Mouse (Mus musculus): Measurements from ENCODE around the gene Rnf7. TPM values are rescaled to one million over a fixed set of nuclear protein-coding genes. Genes with fewer than 3 reads are reported as not detected.
A peak's percentile ranks its signal among the peaks of the same experiment; 100 is the strongest.
"Not testable (repeated sequence)": the region's sequence is repeated elsewhere in the genome, so short reads cannot be mapped to it uniquely, and the experiment has no call there.

Gene Rnf7
- 10 to 100 TPM; 63.8 to 71.8 TPM for total RNA-seq (2021)
- long read RNA-seq, experiment 1, transcript Rnf7-201 (3 exons, 1,232 nt), result major isoform, 51 of 57 reads
- long read RNA-seq, experiment 1, partial matches to known transcripts, result 0 of 57 reads
- long read RNA-seq, experiment 1, other reads (novel, unspliced or antisense), result 4 of 57 reads
- long read RNA-seq, experiment 2, transcript Rnf7-201 (3 exons, 1,232 nt), result major isoform, 48 of 48 reads
- long read RNA-seq, experiment 2, partial matches to known transcripts, result 0 of 48 reads
- long read RNA-seq, experiment 2, other reads (novel, unspliced or antisense), result 0 of 48 reads

DNA sequence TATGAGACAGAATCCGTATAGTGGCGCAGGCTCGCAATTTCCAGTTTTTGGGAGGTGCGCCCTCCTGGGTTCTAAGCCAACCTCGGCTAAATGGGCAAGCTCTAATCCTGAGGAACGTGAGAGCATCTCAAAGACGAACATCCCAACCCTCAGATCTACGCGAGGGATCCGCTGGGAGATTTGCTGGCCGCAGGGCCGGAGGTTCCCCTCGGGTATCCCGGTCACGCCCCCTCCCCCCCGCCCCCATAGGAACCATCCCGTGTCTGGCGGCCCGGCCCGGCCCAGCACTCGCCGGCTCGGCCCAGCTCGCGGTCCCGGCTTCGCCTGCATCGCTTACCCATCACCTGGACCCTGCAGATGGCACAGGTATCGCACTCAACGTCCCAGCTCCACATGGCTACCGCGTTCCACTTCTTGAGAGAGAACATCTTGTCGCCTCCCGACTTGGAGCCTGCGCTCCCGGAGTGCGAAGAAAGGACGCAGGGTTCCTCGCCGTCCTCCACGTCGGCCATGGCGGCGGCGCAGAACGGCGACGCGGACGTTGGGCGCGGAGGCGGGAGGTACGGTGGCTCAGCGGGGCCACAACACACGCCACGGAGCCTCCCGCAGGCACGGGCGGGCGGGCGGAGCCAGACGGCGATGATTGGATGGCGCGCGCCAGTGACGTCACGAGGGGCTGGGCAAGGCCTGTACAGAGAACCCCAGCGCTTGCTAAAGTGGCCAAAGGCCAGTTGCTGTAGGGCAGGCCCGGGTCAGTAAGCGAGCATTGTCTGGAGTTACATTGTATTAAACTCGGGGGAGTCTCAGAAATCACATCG is at the start of gene Rnf7:
Gene Rnf7 (minus strand): TSS at position 605 of the 818 bp plus-strand sequence.
- DNase-seq (ENCODE audit: low spot score), result peak; percentile 98

DNA sequence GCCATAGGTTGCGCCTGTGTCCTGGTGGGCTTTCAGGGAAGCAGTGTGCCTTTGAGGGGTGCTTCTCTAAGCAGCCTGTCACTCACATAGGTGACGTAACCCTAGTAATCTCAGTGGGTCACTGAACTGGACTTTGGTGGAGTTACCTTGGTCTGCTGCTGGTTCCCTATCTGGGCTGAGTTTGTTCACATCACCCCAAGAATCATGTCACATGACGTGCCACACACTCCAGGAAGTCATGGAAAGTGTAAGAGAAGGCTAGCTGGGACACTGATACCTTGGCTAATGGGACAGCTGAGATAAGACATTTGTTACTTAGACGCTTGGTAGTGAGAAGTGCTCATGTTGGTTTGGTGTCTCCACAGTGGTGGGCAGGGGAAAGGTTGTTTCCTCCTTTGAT is 47.5 kb upstream of the Rnf7 start:
- DNase-seq (ENCODE audit: low spot score), result no peak

DNA sequence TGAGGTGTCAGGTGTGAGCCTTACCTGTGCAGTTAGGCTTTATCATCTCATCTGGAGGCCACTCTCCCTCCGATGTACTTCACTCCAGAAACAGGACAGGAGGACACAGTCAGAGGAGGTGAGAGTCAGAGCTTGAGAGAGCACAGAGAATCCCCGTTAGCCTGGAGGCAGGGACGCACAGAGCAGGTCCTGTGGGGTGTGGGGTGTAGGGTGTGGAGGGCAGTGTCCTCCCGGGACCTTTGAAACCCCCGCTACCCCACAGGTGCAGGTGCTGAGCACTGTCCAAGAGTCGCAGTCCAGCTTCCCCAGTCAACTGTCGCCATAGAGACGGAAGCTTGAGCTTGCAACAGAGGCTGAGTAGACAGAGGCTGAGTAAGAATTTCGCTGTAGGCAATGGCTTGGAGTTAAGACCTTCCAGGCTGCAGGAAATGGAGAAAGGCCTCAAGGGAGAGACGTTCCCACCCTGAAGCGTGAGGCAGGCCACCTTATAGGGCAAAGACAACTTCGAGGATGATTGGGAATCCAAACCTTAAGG is 46.6 kb upstream of the Rnf7 start, which contains the start of gene Gm28729:
Gene Gm28729 (minus strand): TSS at position 293 of the 535 bp plus-strand sequence.
- no peak for DNase-seq (ENCODE audit: low spot score)

DNA sequence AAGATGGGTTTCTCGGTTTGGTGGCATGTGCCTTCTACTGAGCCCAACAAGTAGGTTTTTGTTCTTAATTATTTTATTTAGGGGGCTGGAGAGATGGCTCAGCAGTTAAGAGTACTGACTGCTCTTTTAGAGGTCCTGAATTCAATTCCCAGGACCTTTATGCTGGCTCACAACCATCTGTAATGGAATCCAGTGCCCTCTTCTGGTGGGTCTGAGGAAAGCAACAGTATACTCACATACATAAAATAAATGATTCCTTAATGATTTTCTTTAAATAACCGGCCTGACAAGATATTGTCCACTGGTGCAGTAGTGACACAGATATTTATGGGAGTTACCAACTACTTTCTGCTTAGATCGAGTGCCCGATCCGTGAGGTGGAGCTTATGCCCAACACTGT is 44.7 kb upstream of the Rnf7 start:
- DNase-seq (ENCODE audit: low spot score), result no peak

DNA sequence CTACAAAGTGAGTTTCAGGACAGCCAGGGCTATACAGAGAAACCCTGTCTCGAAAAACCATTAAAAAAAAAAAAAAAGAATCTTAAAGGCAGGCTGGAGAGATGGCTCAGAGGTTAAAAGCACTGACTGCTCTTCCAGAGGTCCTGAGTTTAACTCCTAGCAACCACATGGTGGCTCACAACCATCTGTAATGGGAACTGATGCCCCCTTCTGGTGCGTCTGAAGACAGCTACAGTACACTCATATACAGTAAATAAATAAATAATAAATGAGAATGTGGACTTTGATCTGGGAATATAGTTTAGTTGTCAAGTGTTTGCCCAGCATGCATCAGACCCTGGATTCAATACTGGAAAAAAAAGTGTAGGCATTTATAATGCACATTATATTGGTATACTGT is 43.1 kb upstream of the Rnf7 start:
- not testable (repeated sequence) for DNase-seq (ENCODE audit: low spot score)

DNA sequence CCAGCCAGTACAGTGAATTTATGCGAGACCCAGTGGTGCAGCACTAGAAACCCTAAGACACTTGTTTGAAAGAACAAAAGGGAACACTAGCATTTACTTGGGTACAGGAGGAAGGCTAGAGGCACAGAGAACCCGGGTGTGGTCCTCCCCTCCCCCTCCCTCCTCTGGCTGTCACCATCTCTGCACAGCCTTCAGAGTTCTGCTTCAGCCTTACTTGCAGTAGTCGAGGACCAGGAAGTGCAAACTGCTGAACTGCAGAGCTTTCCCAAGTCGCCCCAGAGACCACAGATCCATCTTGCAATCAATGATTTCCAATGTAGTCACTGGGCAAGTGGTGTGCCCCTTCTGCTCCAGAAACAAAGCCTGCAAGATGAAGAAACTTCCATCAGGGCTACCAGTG is 39.0 kb upstream of the Rnf7 start:
- DNase-seq (ENCODE audit: low spot score), result no peak

DNA sequence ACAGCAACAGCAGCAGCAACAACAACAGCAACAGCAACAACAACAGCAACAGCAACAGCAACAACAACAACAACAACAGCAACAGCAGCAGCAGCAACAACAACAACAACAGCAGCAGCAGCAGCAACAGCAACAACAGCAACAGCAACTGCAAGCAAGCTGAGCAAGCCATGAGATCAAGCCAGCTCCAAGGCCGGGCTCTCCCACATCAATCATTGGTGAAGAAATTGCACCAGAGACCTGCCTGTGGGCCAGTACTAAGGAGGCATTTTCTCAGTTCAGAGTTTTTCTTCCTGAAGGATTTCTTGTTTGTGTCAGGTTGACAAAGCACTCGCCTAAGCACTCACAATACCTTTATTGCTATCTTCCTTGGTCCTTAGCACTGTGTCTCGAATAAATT is 38.3 kb upstream of the Rnf7 start:
- DNase-seq (ENCODE audit: low spot score), result no peak

DNA sequence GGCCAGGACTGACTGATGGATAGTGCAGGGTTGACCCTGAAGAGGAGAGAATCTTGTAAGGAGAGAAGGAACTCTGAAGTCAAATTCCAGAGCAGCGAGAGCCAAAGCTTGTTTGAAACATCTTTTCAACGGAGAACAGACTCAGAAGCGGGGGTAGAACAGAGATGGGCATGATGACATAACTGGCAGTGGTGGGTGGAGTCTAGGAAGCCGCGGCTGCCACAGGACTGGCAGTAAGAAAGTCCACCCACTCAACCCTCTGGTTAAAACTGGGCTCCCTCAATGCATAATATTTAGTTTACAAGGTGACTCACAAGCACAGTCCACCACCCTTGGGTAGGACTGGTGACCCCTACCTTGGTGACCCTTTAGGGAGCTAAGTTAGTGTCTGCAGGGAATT is 37.3 kb upstream of the Rnf7 start:
- no peak for DNase-seq (ENCODE audit: low spot score)

DNA sequence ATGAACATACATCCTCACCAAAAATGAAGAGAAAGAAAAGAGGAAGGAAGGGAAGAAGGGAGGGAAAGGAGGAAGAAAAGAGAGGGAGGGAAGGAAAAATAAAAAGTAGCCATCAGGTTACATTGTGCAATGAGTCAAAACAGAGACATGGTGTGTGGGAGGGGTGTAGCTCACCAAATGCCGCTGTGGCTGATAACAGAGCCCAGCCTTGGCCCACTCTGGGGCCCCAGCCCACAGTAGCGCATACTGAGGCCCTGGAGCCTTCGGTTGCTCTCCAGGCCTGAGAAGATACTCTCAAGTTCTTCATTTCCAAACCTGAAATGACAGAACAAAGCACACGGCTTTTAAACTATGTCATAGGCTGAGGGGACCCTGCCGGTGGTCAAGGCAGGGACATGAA is 35.8 kb upstream of the Rnf7 start:
- no peak for DNase-seq (ENCODE audit: low spot score)

DNA sequence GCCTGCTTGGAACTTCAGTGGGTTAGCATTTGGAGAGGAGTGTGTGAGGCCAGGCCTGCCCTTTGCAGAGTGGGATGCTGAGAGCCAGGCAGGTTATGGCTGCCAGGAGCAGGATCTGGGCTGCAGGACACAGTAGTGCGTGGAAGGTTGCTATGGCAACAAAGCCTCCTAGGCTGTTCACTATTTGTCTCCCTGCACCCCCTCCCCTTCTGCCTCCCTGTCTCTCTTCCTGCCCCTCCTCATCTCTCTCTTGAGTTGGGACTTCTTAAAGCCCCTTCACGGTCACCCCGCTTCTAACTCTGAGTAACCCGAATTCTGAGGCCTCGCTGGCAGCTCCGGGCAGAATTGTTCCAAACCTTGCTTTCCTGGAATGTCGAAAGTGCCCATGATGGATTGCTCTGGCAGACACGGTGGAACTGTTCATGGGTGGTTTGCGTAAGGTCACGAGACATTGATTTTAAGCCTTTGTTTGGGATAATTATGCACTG is 27.6 kb upstream of the Rnf7 start:
- no peak for DNase-seq (ENCODE audit: low spot score)

DNA sequence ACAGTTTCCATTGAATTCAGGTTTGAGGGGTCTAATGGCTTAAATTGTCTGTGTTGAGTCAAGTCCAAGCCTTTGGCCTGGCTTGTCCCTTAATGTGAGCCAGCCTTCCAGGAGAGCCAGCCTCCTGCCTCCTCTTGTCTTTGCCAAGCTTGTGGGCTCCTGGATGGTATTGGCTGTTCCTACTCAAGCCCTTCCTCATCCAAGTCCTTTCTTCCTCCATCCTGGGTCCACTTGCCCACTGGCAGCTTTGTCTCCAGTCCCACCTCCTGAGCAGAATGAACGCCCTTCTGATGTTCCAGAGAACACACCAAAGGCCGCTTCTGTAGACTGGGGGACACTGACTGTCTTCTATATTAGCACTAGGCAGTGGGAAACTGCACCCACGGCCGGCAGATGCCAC is 26.7 kb upstream of the Rnf7 start:
- no peak for DNase-seq (ENCODE audit: low spot score)

DNA sequence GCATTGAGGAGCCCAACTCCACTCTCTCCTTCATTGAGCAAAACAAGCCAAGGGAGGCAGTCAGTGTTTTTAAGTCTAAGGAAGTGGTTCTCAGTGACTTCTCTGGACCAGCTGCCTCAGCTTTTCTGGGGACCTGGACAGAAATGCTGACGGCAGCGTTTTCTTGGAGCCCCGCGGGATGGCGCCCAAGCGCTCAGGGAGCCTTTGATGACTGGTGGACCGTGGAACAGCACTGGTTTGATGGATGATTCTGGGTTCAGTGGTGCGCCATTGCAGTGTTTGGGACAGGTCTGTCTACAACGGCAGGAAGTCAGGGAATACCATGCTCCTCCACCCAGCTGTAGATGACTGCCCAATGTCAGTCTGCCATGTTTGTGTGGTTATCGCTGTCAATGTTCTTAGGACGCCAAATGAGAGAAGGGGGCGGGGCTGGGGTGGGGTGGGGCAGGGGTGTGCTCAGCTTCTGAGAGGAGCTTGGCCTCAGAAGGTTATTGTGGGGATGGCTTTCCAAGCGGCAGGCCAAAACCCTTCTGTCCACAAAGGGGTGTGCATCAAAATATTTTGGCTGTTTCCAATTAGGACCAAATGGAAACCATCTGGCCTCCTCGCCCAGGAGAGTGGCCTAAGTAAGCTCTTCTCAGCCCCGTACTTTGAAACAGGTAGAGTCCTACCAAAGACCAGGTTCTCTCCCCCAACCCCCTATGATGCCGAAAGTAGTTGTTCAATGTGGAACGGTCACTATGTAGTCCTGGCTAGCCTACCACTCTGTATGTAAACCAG is 25.8 kb upstream of the Rnf7 start:
- no peak for DNase-seq (ENCODE audit: low spot score)

DNA sequence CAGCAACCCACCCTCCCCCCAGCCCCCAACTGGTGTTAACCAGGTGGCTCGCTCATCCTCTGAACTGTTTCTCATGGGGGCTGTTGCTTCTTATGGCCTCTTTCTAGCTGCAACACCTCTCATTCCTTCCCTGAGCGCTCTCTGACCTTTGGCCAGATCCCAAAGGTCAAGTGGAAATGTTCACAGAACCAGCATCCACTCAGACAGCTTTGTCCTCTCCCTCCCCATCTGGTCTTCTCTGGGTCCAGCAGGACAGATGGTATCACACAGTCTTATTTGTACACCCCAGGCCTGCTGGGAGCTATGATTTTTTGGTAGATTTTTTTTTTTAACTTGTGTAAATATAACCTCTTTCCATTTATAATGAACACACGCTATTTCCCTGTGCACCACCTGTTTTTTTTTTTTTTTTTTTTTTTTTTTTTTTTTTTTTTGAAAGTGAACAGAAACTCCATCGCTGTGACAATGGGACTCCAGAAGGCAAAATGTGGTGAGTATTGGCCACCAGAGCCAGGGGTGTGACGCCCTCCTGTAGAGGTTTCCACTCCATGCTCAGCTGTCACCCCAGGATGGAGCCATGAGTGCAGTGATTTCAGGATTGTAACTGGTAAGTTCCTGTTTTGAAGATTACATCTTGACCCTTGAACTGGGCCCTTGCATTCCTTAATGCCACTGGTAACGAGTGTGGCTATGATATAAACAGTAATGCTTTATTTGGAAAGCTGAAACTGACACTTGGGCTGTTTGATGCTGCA is 24.6 kb upstream of the Rnf7 start:
- DNase-seq (ENCODE audit: low spot score), result no peak

DNA sequence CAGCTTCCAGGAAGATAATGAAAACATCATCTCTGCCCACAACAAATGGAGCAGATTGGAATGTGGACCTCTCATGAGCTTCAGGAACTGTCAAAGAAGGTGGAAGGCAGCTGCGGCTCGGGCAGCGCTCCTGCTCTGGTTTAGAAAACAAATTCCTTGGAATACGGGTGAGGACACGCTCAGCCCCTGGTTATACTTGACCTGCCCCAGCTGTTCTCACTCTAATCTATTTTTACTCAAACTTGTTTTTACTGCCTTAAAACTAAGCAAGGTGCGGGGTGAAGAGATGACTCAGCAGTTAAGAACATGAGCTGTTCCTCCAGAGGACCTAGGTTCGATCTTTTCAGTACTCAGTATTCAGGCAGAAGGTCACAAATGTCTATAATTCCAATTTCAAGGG is 22.7 kb upstream of the Rnf7 start:
- no peak for DNase-seq (ENCODE audit: low spot score)

DNA sequence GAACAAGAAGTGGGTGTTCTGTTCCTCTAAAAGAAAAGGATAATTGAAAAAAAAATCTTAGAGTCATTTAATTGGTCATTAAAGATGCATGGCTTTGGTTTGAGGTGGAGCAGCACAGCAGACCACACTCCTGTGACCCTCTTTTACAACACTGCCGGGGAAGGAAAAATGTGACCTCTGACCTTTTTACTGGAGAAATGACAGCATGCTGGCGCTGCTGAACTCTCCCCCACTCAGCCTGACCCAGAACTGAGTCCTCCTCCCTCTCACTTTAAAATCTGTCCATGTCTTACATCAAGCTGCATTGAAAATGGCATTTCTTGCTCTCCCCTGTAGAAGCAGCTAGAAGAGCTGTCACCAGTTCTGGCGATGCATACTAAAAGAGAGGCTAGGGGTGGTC is 14.7 kb upstream of the Rnf7 start:
- no peak for DNase-seq (ENCODE audit: low spot score)

DNA sequence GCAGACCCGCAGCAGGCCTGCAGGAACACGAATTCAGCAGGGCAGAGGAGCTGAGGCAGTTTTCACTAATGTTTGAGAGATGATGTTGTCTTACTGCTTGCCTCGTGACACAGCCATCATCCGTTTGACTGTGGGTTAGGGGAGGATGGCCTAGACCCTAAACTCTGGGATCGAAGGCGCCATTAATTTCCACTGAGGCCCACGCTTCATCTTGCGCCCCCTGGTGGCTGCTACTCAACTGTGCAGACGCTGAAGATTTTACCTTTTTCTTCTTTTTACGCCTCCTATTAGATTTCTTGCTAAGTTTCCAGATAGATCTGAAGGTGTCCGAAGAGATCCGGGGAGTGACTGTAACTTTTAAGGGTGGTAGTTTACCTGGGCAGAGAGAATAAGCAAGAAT is 13.3 kb upstream of the Rnf7 start:
- DNase-seq (ENCODE audit: low spot score), result peak; percentile 12

DNA sequence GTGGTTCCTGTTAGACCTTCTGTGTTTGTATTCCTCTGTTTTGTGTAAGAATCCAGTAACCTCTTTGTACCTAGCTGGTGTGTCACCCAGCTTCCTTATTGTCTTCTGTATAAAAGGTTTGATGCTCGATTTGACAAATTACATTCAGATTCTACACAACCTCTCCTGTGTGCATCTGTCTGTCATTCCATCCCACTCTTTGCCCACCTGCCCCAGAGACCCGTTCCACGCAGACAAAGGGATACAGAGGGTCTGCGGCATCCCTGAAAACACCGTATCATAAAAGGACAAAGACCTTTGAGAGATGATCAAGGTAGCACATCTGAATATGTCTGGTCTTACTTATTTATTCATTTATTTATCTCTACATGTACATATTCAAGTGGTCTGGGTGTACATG is 9.4 kb upstream of the Rnf7 start:
- not testable (repeated sequence) for DNase-seq (ENCODE audit: low spot score)

DNA sequence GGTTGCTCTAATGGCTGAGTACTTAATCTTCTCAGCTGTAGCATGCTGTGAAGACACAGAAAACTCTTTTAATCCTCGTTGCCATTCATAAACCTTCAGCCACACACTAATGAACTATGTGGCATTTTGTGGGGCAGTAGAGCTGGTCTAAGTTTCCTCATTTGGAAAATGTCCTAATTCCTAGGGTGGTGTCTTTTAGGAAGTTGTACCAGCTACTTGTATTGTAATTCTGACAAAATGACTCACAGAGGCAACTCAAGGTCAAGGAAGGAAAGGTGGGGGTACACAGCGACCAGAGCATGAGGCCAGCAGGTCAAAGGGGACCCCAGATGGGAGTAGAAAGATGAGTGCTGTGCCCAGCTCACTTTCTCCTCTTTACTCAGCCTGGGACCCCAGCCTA is 5.2 kb upstream of the Rnf7 start:
- no peak for DNase-seq (ENCODE audit: low spot score)

DNA sequence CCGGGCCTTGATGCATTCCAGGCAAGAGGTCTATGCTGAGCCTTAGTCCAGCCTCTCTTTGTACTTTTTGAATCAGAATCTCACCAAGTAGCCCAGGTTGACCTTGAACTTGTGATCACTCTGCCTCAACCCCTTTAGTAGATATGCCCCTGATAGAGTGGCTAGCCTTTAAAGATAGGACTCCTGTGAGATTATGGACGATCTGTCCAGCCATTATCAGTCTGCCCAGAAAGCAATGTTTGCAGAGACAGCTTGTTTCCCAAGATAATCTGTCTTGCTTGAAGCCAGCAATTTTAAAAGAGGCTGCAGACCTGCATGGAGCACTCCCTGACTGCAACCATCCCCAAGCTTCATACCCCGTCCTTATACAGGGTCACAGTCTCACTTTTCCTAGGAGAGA is 4.6 kb upstream of the Rnf7 start:
- no peak for DNase-seq (ENCODE audit: low spot score)

DNA sequence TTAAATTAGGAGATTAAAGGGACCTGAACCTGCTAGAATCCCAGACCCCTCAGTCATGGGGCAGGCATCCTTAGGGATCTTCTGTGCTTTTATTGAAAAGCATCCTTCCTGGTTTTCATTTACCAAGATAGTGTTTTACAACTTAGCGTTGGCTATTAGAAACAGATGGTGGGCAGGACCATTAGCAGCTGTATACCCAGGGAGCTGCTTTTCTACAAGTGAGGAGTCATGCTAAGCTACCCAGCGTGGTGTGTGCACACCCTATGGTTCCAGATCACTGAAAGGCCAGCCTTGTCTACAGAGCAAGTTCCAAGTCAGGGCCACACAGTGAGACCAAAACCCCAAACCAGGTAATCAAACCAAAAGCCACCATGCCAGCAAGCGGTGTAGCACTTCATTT is 6.1 kb downstream of the Rnf7 start:
- no peak for DNase-seq (ENCODE audit: low spot score)

DNA sequence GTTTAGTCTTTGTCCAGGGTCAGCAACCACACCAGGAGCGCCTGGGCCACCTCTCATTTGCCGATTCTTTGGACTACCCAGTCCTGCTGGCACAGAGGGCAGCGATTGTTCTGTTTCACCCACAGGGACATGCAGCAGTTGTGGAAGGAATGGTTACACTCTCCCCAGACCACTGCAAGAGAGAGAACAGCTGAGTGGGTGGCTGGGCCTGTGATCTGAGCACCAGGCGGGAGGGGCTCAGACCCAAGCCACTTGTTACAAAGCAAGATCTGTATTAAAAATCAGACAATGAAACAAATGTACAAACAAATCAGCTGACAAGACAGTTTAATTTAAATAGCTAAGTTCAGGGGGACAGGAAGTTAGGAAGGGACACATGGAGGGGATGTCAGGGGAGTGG is 6.8 kb downstream of the Rnf7 start:
- not testable (repeated sequence) for DNase-seq (ENCODE audit: low spot score)

Measured in gastrocnemius, adult 18-20 months (tissue).